Mouse (Mus musculus) spleen, postnatal 14 days (tissue): ENCODE results near the gene F2rl2.

Experiments
- DNase-seq, 2 experiments: peaks; one replicate each; pipeline ENCODE4 v3.0.0; 2021 to 2022; ENCODE audit warnings: low spot score in 2 of 2

F2rl2 gene

DNA sequence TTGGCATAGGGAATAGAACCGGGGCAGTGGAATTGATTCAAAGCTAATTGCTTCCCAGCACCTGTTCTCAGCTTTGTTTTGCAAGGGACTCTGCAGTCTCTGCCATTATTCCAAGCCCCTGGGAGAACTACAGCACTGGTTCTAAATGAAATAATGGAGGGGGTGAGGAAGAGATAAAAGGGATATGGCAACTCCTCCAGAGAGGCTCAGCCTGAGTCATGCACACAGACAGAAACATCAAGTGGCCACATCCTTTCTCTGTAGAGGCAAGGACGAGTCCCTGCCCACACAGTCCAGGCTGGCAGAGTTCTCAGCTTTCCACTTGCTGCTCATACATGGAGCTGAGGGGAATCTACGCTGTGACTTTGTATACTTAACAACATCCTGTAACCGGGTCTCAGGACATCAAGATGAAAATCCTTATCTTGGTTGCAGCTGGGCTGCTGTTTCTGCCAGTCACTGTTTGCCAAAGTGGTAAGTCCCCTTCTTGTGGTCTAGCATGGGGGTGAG, at the start of gene F2rl2:
Gene F2rl2 (plus strand): TSS at position 200 of the 510 bp plus-strand sequence.
- DNase-seq, result no peak

DNA sequence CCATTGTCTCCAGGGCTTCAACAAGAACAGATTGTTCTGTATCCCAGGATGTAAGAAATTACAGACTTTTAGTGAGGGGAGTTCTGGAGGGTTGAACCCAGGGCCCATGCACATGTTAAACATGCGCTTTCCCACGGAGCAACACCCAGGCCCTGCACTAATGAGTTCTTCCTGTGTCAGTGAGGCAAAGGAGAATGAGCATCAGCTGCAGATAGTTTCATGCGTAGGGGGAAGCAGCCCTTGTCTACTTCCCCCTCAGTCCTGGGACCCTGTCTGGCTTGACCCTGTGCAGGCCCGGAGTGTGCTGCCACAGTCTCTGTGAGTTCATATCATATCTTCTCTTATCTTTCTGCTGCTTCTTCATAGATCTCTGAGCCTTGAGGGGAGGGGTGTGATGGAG, 49.4 kb upstream of the F2rl2 start:
- DNase-seq, result no peak

DNA sequence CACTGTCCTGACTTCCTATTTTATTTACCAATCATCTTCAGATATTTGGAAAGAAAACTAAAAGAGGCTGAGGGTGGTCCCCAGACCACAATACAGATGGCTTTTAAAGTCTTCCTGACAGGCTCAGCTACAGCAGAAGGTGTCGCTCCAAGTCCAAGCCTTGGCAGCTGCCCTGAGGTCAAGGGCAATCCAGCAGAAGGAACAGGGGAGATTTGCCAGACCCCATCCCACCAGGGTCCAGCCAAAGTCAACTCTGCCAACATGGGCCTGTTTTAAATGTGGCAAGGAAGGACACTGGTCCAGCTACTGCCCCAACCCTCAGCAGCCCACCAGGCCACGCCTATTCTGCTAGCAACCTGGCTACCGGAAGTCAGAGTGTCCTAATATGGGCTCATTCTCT, 46.7 kb upstream of the F2rl2 start:
- DNase-seq, result no peak

DNA sequence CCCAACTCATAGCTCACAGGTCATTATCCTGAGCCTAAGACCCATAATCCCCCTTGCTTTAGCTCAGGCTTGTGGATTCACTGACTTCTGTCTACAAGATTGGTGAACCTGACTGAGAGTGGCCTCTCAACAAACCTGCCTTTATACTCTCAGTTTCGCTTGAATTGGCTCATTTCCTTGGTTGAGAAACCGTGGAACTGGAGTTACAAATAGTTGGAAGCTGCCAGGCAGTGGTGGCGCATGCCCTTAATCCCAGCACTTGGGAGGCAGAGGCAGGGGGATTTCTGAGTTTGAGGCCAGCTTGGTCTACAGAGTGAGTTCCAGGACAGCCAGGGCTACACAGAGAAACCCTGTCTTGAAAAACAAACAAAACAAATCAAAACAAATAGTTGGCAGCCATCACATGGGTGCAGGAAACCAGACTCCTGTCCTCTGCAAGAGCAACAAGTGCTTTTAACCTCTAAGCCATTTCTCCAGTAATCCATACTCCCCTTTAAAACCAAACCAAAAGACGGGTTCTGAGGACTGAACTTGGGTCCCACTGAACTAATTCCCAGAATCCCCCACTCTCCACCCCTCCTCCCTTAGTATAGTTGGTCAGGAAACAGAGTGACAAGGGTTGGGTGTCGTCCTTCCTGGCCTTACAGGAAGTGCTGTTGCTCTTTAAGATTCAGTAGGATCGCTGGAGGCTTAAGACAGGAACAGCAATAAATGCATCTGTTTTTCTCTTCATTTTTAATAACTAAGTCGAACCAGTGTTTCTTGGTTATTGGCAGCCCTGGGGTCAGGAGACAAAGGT, 44.6 kb upstream of the F2rl2 start:
- no peak for DNase-seq

DNA sequence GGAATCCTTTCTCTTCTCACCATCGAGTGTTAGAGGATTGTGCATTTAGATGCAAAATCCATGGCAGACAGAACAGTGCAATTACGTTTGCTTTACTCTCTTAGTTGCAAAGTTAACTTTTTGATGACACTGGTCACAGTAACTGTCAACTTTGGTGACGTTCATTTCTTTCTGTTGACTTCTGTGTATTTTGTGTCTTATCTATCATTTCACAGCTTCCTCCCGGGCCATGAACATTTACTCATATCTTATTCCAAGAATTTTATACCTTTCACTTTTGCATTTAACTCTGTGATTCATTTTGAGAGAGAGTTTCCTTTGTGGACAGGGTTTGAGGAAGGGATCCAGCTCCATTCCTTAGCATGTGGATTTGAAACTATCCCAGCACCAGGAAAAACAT, 43.0 kb upstream of the F2rl2 start:
- no peak for DNase-seq

DNA sequence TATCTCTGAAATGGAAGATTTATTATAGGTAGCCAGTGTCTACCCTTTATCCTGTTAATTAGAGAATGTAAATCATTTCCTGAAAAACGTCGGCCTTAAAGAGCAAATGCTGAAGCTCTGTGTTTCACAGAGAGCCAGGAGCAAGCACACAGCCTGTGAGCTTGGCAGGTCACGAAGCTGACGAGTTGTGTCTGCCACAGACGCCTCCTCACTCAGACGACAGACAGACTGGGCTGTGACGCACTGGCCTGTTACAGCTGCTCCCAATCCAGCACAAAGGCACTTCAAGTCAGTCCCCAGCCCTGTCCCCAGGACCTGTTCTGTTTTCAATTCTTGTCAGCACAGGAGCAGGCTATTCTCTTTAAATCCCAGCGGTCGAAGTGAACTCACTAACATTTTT, 41.4 kb upstream of the F2rl2 start:
- no peak for DNase-seq

DNA sequence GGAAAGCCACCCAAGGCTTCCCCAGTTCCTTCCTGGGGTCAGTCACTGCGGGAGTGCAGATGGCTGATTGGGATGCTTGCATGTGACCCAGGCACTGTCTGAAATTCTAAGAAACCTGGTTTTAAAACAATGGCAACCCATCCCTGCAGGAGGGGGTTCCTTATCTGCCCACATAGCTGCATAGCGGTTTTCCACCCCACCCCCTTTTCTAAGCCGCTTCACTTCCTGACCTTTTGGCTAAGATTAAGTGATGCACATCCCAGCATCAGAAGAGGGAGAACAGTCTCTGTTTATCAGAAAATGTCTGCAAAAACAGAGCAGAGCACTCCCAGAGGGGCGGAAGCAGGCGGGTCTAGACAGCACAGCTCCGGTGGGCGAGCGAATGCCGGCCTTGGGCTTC, 39.5 kb upstream of the F2rl2 start:
- DNase-seq, result no peak

DNA sequence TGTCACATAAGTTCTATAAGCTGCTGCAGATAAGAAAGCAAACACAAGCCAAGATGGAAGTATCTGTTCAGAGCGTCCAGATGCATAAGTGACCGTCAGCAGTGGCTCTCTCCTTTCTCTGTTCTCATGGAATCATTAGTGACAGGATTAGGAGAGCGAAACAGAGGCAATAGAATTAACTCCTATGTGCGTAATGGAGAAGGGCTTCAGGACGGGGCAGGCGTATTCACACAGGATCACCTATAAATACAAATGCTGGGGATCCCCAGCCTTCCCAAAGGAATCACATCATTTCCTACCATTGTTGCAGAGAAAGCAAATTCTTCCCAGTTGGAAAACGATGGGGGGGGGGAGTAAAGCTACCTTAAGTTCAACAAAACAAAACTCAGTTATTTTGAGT, 37.2 kb upstream of the F2rl2 start:
- no peak for DNase-seq

DNA sequence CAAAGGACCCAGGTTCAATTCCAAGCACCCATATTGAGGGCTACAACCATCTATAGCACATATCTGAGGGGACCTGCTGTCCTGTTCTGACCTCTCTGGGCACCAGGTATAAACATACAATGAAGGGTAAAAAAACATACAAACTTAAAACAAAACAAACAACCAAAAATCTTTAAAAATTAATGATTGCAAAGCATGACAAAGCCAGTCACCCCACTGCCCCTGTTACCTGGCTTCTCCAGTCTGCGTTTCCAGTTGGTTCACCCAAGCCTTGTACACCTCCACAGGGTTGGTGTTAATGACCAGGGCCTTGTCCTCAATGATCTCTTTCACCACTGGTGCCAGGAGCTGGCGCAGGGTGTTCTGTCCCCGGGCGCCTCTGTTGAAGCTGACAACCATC, 32.8 kb upstream of the F2rl2 start:
- DNase-seq, result no peak

DNA sequence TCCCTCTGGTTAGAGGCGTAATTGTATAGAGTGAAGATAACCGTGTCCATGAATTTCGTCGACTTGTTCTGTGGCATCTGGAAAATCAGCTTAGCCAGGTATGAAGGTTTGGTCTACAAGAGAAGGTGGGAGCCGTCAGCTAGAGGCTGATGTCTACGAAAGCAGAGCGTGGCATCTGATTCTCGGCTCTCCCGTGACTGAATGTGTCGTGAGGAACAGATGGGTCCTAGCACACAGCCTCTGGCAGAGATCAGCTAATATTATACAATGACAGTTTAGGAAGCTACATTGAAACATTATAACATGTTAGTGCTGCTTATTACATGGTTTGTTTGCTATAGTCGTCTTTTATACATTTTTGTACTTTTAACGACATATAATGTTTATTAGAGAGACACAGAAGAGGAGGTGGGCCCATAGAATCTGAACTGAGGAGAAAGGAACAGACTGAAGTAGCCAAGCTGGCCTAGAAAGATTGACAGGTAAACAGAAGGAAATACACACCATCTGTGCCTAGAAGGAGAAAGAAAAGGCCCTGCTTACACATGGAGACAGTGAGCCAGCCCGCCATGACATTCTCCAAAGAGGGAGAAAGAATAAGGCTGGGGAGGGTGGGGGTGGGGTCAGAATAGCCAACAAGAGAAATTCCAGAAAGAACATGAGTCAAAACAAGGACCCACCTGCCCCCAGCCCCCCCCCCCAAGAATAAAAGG, 30.9 kb upstream of the F2rl2 start:
- DNase-seq, result no peak

DNA sequence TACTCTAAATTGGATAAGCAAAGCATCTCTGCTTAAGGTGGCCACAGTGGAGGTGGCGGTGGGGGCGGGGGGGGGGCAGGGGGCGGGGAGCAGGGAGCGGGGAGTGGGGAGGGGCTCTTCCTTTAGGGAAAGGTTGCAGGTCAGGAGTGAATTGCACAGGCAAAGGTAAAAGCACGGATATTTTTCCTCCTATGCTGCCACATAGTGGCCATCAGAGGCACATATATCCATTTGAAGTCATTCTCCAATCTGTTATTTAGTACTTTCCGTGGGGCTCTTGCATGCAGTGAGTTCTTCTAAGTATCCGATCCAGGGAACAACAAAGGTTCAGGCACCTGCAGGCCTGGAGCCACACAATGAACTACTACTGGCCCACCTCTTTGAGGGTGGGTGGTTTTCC, 29.4 kb upstream of the F2rl2 start:
- no peak for DNase-seq

DNA sequence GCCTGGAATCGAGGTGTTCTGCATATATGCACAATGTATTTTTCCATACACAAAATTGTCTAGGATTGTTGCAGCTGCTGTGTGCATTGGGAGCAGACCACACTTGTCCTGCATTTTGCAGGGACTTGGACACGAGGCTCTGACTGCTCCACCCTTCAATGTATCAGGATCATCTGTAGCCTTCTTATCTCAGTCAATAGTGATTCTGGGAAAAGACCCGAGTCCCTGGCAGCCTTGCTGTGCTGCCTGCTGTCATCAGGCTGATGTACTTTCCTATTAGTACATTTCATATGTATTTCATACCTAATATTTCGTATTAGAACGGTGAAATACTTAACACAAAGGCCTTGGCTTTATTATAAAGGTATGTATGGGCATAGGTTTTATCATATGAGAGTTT, 26.1 kb upstream of the F2rl2 start:
- DNase-seq, result no peak

DNA sequence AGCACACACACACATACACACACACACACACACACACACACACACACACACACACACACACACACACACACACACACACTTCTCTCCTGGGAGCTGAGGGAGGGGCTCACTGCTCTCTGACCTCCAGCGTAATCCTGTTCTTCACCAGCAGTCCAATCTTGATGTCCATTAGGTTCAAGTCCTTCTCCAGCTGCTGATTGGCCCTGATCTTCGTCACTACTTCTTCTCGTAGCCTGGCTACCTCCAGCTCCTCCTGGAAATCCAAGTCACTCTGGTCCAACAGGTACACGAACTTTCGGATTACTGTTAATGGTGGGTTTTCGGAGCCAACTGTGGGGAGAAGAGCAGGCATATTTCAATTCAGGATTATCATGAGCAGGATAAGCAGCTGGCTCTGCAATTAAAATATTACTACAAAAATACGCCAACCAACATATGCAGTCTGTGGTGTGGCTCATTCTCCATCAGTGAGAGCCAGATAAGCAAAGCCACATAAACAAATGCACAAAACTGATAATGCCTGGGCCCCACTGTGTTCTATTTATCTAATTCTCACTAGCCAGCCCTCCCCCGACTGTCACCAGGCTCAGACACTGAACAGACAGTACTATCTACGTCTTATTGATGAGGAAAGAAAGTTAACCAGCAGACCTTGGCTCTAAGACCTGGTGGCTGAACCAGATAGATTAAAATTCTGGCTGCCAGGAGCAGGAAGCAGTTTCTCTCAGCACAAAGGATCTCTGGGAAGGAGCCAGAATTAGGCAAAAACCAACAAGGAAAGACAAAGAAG, 25.4 kb upstream of the F2rl2 start:
- no peak for DNase-seq

DNA sequence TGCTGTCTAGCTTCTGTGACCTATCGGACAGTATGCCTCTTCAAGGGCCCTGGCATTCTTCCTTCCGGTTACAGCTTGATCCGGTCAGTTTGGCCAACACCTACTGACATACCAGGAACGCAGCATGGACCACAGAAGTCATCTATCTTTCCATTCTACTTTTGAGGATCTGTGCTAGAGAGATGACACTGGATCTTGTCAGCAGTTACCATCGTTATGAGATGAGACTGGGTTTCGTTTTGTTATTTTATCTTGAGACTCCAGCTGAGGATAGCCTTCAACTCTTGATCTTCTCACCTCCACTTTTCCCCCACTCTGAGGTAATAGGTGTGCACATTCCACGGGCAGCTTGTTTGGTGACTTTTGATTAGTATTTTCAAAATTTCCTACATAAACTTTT, 24.3 kb upstream of the F2rl2 start:
- DNase-seq, result no peak

DNA sequence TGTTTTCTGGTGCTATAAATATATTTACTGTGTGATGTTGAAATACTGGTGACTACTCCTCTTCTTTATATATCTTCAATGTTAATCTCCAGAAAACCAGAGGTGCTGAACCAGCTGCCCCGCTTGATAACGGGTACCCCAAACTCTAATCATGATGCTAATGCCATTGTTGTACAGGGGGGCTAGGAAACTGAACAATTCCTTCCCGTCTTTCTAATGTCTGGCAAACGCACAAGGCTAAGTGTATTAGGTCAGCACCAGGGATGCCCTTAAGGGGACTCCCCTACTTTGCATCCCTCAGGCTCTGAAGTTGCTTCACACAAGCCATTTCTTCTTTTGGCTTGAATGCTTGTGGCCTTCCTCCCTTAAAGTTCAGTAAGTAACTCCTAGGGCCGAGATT, 17.6 kb upstream of the F2rl2 start:
- no peak for DNase-seq

DNA sequence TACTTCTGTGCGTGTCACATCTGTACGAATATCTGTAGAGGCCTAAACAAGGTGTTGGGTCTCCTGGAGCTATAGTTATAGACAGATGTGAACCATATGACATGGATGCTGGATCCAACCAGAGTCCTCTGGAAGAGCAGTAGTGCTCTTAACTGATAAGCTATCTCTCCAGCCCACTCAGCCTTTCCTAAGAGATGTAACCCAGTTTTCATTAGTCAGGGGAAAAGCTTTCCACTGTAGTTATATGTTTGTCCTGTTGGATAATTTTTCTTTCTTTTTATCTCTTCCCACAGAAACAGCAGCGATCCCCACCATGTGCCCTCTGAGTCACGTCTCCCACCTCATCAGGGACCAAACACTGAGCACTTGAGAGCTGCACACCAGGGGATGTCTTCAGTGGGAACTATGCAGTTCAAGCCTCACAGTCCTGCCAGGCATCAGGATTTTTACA, 17.1 kb upstream of the F2rl2 start:
- no peak for DNase-seq

DNA sequence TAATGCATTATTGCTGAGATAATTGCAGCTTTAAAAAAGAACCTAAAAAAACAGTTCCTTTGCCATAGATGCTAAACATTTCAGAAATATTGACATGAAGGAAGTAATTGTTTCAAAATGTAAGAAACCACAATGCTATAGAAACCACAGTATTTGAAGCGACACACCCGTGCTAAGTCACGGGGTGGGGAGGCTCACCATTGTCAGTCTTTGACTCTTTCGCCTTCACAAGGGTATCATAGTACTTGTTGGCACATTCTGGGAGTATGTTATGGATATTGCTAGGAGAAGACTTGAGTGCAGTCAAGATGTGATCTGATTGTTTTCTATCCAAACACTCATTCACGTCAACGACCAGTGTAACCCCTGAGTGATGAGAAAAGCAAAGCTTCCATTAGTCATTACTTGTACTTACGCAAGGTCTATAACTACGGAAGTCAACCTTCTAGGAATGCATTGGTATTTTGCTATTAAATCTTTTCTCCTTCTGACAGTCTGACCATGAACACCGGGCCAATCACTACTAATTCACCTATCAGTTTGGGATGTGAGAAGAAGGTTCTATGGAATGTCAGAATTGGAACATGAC, 11.9 kb upstream of the F2rl2 start:
- DNase-seq, result no peak

DNA sequence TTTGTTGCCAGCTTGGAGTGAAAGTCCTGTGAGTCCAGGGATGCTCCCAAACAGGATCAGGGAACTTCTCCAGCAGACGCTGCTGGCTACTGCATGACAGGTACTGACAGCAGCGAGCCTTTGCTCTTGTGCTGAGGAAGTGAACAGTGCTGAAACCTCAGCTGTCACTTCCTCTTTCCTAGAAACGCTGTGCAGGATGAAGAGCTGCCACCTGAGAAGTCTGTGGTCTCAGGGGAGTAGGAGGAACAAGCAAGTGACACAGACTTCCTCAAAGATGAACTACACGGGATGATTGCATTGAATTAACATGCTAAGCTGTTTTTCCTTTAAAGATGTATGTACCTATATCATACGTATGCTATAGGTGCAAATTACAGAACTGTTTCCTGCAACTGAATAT, 10.9 kb upstream of the F2rl2 start:
- DNase-seq, result peak in 1 of 2 experiments; percentile 16

DNA sequence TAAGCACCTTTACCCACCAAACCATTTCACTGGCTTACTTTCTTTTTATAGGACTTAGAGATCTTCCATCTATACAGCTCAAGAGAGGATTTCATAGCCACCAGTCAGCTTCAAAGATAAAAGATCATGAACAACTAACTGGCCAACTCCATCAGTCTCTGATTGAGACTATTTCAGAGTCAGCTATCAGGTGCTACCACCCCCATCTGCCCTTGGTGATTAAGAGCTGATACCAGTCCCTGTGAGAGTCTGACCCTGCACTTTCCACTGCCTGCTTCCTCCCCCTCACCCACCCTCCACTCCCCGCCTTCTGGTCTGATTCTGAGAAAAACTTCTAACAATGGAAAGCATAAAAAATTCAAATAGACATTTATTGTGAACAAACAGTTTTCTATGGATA, 8.1 kb upstream of the F2rl2 start:
- DNase-seq, result no peak

DNA sequence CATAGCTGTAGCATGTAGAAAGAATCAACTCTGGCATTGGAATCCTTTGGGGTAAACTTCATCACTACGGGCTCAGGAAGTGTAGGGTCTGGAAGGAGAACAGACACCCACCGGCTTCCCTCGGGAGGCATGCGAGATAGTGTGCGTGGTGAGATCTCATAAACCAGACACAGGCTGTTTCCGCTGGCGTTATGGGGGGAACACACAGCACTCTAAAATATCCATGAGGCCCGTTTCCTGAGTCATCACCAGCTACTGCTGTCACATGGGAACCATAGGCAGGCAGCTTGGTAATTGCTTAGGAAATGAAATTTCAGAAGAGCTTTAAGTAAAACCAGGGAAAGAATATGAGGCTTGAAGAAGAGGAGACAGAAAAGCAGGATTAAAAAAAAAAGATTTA, 4.5 kb upstream of the F2rl2 start:
- no peak for DNase-seq

DNA sequence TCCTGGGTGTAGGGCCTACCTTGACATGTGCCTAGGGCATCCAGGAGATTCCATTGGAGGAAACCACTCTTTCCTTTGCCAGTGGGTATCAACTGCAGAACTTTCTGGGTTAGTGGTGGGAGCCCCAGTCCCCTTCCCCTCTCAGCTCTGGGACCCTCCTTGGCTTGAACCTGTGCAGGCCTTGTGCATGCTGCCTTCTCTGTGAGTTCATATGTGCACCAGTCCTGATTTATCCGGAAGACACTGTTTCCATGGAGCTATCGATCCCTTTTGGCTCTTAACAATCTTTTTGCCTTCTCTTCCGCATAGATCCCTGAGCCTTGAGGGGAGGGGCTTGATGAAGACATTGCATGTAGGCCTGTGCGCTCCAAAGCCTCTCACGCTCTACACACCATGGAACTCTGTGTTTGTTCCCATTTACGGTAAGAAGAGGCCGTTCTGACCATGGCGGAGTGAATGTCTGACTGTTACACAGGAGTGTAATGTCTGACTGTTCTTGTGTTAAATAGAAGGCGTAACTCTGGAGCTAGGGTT, 466 bp upstream of the F2rl2 start:
- no peak for DNase-seq

DNA sequence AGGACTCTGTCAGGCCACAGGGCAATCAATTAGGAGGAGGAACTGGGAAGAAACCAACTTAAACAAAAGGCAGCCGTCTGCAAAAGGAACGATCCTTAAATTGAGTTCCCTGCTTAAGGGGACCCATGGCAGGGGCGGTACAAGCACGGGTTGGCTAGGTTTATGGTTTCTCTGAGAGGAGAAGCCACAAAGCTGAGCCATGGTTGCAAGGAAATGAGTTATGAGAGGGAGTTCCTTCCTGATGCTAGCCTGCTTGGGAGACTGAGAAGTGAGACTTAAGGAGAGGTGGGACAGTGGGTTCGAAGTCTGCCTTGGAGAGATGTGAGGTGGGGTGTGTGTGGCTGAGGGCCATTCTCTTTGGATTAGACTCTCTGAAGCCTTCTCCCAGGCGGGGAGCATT, 1.2 kb downstream of the F2rl2 start:
- DNase-seq, result no peak
